Mouse (Mus musculus) ES-E14 (cell line): ENCODE results near the gene Zmiz1. TPM values are rescaled to one million over a fixed set of nuclear protein-coding genes. Genes with fewer than 3 reads are reported as not detected.

Experiments used
- DNase-seq: peaks from one replicate; pipeline ENCODE4 v3.0.0-alpha.2; 2013; ENCODE audit warnings: low read depth, low spot score
- H3K27ac ChIP-seq: 2 replicates; pipeline ENCODE4 v1.5.1; 2012; ENCODE audit warnings: low read depth, mild to moderate bottlenecking, low read length, moderate library complexity, mixed read lengths; ENCODE audit not compliant: poor library complexity, insufficient read depth, severe bottlenecking
- H3K36me3 ChIP-seq: 2 replicates; pipeline ENCODE4 v1.6.1; 2012; ENCODE audit warnings: mild to moderate bottlenecking, low read length, moderate library complexity, mixed read lengths; ENCODE audit not compliant: control insufficient read depth, poor library complexity, insufficient read depth, severe bottlenecking
- H3K4me1 ChIP-seq, 2 experiments: fragments of 150-350 bp in 1 of 2; sonication (generic) in 1 of 2; 2 replicates each; pipeline ENCODE4 v1.6.1; 2012; ENCODE audit warnings: low read length in 2 of 2, mild to moderate bottlenecking in 1 of 2, mixed read lengths in 1 of 2; ENCODE audit not compliant: control insufficient read depth in 2 of 2, insufficient read depth in 2 of 2, poor library complexity in 1 of 2
- H3K4me3 ChIP-seq, 2 experiments: fragments of 150-350 bp in 1 of 2; sonication (generic) in 1 of 2; 2 replicates each; pipeline ENCODE4 v1.5.1; 2012; ENCODE audit warnings: low read length in 2 of 2, low read depth in 1 of 2, mild to moderate bottlenecking in 1 of 2, mixed read lengths in 1 of 2; ENCODE audit not compliant: insufficient read depth in 1 of 2, poor library complexity in 1 of 2, severe bottlenecking in 1 of 2
- H3K9ac ChIP-seq: 2 replicates; pipeline ENCODE4 v1.6.1; 2012; ENCODE audit warnings: low read depth, mild to moderate bottlenecking, low read length, mixed read lengths; ENCODE audit not compliant: poor library complexity, insufficient read depth, severe bottlenecking
- H3K9me3 ChIP-seq: fragments of 150-350 bp; sonication (generic); 2 replicates; pipeline ENCODE4 v1.6.1; 2012; ENCODE audit warnings: low read depth, mild to moderate bottlenecking, low read length; ENCODE audit not compliant: control insufficient read depth, insufficient read depth
- CHD2 ChIP-seq: IDR thresholded peaks from 2 replicates; pipeline ENCODE4 v1.6.1; 2014; ENCODE audit warnings: mild to moderate bottlenecking, low read depth, low read length, inconsistent platforms
- HCFC1 ChIP-seq: IDR thresholded peaks from 2 replicates; pipeline ENCODE4 v1.6.1; 2012; ENCODE audit warnings: low read length, inconsistent platforms, borderline replicate concordance; ENCODE audit not compliant: insufficient read depth
- MAFK ChIP-seq: IDR thresholded peaks from 2 replicates; pipeline ENCODE4 v1.6.1; 2014; ENCODE audit warnings: mild to moderate bottlenecking, low read depth, low read length, inconsistent platforms; ENCODE audit not compliant: insufficient read depth
- ZC3H11A ChIP-seq: IDR thresholded peaks from 2 replicates; pipeline ENCODE4 v1.6.1; 2012; ENCODE audit warnings: low read depth, mild to moderate bottlenecking, inconsistent platforms, low read length, borderline replicate concordance
- ZNF384 ChIP-seq: IDR thresholded peaks from 2 replicates; pipeline ENCODE4 v1.6.1; 2012; ENCODE audit warnings: low read depth, low read length, inconsistent platforms
- in situ Hi-C, 2 experiments: fragments of 600-800 bp; cut with MboI; formaldehyde crosslinking; loops; one replicate each; pipeline ENCODE4 v1.15.1; 2025; ENCODE audit warnings: low sequenced_read_pairs in 2 of 2, inconsistent platforms in 1 of 2; ENCODE audit not compliant: unreplicated experiment in 2 of 2
- total RNA-seq: library from RNA; depleted of rRNA; stranded (reverse); fragments of 300-350 nt; gene quantifications from 2 replicates; pipeline ENCODE4 v1.2.3, GENCODE M21; 2012

Zmiz1 gene
- total RNA-seq, 1 experiment, result 16.9 TPM

DNA sequence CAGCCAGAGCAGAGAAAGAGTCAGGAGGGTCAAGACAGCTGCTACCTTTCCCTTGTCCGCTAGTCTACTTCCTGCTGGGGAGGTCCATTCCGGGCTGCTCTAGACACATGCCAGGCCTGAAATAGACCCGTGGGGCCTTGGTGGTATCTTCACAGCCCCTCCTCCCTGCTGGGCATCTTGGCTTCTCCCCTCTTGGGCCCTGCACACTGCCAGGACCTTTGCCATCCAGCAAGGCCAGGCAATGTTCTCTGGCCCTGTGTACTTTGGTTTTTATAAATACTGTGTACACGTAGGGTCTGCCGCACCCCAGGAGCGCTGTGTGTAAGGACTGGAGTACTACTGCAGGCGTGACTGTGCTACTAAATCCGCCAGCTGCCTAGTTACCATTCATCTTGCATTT, 54.5 kb downstream of the Zmiz1 start:
- H3K27ac ChIP-seq, result no peak overlapping the region
- TF ChIP-seq ZNF384, result no peak
- no peak for TF ChIP-seq HCFC1
- TF ChIP-seq MAFK, result no peak
- no peak for TF ChIP-seq CHD2
- no peak for TF ChIP-seq ZC3H11A
- DNase-seq, result no peak
- in situ Hi-C loops, result no loop called here
- no peak overlapping the region for H3K4me3 ChIP-seq
- H3K9ac ChIP-seq, result no peak overlapping the region
- H3K36me3 ChIP-seq, result no peaks in the 10 kb centered on the region
- no peaks in the 10 kb centered on the region for H3K9me3 ChIP-seq
- peaks cover 1 to 2% of the 10 kb centered on the region in 2 experiments; a peak in 1 of 4 replicates for H3K4me1 ChIP-seq

DNA sequence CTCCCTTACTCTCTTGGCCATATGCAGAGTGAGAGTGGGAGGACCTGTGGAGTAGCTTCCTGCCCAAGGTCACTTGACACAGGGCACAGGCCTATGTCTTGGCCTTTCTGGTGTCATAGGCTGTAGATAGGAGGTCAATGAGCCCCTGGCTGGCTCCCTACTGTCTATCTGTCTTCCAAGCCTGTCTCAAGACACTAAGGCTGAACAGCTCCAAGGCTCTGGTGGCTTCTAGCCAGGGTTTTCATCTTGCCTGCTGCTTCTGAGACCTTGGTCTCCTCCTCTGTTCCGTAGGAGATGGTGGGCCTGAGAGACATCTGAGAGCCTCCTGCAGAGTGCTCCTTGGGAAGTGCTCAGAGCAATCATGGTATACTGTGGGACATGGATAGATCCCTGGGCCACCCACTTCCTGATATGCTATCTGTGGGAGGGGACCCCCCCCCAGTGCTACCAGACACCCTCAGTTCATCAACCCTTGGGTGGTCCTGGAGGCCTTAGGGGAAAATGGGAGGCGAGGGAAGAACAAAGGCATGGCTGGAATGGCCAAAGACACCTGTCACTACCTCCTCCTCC, 56.0 kb downstream of the Zmiz1 start:
- peaks cover 0 to 2% of the 10 kb centered on the region in 2 experiments; a peak in 1 of 4 replicates for H3K4me1 ChIP-seq
- H3K36me3 ChIP-seq, result no peaks in the 10 kb centered on the region
- no peak overlapping the region for H3K27ac ChIP-seq

DNA sequence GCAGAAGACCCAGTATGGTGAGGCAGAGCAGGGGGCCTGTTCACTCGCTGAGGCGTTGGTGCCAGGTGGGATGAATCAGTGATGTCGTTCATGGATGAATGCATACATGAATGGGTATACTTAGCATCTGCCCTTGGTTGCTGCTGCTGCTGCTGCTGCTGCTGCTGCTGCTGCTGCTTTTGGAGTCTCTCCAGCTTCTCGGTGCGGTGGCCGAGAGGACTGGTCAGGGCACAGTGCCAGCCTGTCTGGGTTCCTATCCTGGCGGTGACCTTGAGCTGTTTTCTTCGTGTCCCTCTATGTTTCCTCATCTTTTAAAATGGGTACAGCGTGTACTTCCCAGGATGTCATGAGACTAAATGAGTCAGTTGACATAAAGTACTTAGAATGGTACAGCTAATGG, 56.9 kb downstream of the Zmiz1 start:
- Histone ChIP-seq H3K36me3 (no peaks in the 10 kb centered on the region), H3K4me1 (peaks cover 0 to 2% of the 10 kb centered on the region in 2 experiments; a peak in 1 of 4 replicates), H3K9ac (no peak overlapping the region), H3K27ac (no peak overlapping the region), H3K4me3 (no peak overlapping the region), H3K9me3 (no peaks in the 10 kb centered on the region)
- no peak for TF ChIP-seq CHD2
- no peak for TF ChIP-seq MAFK
- TF ChIP-seq ZC3H11A, result no peak
- TF ChIP-seq ZNF384, result no peak
- no peak for TF ChIP-seq HCFC1
- DNase-seq, result no peak
- in situ Hi-C loops, result no loop called here

More for the DNA sequence above, 56.0 kb downstream of the Zmiz1 start:
- no peak for DNase-seq
- in situ Hi-C loops, result no loop called here
- TF ChIP-seq ZC3H11A (no peak), CHD2 (no peak), MAFK (no peak)
- no peak overlapping the region for H3K9ac ChIP-seq
- no peak overlapping the region for H3K4me3 ChIP-seq
- no peaks in the 10 kb centered on the region for H3K9me3 ChIP-seq

DNA sequence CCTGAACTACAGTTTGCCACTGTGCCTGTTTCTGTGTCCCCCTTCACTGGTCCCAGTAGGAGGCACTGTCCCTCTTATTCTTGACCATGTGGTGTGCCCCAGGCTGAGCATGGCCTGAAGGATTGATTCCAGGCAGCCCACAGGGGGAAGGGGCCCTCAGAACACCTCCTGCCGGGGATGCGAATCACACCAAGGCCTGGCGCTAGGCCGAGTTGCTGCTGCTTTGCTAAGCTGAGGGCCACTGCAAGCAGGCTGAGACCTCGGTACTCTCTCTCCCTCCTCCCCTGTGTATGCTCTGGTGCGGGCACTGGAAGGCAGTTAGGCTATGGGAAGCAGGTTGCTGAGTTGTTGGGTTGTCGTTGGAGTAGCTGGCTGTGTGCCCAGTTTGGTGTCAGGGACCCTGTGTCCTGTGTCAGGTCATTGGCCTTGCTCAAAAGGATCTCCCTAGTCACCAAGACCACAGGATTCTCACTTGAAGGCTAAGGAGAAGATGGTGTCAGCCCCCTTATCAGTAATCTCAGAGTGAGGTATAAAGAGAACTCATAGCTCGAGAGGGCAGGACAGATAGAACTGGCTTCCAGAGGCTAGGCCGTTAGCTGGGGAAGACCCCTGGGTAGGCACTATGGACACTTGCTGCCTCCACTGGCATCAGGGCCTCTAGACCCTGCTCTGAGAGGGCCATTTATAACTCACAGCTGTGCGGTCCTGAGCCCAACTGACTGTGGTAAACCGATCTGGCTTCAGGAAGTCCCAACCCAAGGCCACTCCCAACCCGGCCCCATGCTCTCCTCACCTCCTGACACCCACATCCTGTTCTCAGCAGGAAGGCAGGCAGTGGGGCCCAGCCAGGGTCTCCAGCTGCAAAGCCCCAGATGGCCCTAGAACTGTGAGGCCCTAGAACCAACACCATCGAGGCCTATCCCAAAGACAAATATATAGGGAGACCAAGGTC, 57.9 kb downstream of the Zmiz1 start:
- no peak overlapping the region for H3K9ac ChIP-seq
- H3K27ac ChIP-seq, result no peak overlapping the region
- in situ Hi-C loops, result no loop called here
- H3K4me1 ChIP-seq, result peaks cover 2% of the 10 kb centered on the region in 2 experiments; a peak in 1 of 4 replicates
- H3K9me3 ChIP-seq, result no peaks in the 10 kb centered on the region
- no peak overlapping the region for H3K4me3 ChIP-seq
- no peak for TF ChIP-seq ZNF384
- no peak for TF ChIP-seq HCFC1
- no peak for TF ChIP-seq MAFK
- H3K36me3 ChIP-seq, result no peaks in the 10 kb centered on the region
- DNase-seq, result no peak
